Mouse (Mus musculus) c-Kit-positive CD71-positive TER-119-negative erythroid progenitor cells, embryonic 14.5 days (primary cell): ENCODE results near the gene Uhrf1.

Experiments used
- DNase-seq: peaks from one replicate; pipeline ENCODE4 v3.0.0-alpha.2; 2013; ENCODE audit warnings: low read depth

Gene Uhrf1

DNA sequence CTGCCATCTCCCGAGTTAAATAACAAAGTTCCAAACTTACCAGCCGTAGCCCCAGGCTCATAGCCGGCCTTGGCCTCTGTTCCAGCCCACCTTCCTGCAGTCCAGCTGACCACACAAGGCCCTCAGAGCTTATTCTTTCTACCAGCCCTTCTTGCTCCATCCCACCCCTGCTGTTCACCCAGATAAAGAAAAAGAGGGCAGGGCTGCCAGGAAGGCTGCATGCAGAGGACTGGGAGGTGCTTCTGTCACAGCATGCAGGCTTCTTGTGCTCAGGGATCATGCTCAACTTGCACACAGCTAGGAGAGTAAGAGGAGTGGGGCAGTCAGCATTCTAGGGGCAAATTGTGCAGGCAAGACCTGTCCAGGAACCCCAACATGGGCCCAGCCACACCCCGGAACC, 45.0 kb downstream of the Uhrf1 start:
- DNase-seq, result peak; percentile 54

DNA sequence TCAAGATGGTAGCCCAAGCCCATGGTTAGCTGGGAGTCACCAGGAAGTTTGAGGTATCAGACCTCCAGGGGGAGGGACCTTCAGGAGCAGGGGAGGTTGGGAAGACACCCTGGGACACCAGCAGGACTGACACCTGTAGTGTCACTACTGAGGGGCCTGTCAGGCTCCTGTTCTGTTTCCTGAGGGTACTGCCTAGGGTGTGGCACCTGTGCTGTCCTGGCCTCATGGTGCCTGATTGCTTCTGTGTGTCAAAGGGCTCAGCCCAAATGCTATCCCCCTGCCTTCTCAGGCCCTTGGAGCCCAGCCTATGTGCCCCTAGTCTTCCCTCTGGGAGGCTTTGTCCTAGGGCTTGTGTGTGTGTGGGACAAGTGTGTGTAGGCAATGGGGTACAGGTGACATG, 45.5 kb downstream of the Uhrf1 start:
- no peak for DNase-seq

DNA sequence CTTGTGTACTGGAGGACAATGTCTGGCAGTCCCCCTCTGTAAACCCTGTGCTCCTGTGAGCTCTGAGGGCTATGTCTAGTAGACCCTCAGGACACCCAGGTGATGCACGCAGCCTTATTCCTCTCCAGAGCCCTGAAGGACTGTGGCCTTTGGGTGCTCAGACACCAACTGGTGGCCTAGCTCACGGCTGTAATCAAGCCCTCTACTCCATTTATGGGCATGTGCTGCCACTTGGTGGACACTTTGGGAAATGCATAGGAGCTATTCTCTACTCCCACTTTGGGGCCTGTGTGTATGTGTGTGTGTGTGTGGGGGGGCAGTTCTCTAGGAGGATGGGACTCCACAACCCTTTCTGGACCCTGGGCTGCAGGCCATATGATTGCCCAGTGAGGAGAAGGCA, 47.6 kb downstream of the Uhrf1 start:
- DNase-seq, result peak; percentile 73

DNA sequence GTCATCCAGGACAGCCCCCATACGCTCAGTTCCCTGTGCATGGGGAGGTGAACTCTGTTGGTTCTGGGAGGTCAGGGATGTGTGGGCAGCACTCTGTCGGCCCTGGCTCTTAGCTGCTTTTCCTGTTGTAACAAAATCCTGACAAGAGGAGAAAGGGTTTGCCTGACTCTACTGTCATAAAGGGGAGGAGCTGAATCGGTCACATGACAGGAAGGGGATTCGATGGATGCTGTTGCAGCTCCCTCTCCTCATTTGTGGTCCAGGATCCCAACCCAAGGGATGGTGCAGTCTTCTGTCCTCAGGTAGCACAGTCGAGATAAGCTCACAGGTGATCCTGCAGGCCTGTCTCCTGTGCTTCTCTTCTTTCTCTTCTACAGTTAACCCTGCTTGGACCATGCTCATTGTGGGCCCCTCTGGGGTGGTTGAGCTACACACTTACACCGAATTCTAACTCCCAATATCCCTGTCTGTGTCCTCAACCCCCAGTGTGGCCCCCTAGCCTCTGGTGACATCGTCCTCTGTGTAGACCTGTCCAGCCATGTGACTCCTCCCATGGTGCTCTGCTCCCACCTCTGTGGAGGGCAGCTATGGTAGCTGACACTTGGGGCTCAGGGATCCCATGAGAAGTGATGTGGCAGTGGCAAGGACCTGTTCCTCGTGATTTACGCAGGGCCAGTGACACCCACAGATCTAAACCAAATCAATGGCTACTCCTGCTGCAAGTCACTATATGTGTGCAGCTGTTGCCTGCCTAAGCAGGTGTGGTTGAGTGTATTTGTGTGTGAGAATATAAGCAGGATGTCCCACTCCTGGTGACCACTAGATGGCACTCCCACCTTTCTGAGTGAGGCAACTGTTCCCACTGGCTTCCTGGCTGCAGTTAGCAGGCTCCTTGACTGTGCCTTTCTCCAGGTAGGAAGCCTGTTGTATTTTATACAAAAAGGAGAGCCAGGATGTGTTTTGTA, 54.1 kb downstream of the Uhrf1 start:
- DNase-seq, result peak; percentile 60

DNA sequence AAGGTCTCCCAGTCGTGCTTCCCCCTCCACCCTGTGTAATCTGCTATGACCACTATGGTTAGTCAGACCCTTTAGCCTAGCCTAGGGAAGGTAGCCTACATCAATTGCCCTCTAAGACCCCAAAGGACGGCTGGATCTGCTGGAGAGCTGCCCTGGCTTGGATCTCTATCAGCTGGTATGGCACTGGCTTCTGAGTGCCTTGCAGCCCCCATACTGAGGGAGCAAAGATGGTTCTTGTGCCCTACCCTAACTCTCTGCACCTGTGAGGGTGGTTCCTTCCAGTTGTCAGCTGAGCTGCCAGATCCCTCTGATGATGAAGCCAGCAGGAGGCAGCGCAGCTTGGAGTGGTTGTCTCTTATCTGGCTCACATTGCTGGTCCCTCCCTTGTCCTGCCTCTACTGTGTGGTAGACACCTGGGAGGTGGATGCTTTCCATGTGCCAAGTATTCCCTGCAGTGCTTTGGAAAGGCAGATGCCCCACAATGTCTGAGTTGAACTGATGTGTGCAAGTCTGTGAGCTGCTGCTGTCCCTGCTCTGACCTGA, 56.1 kb downstream of the Uhrf1 start:
- no peak for DNase-seq

DNA sequence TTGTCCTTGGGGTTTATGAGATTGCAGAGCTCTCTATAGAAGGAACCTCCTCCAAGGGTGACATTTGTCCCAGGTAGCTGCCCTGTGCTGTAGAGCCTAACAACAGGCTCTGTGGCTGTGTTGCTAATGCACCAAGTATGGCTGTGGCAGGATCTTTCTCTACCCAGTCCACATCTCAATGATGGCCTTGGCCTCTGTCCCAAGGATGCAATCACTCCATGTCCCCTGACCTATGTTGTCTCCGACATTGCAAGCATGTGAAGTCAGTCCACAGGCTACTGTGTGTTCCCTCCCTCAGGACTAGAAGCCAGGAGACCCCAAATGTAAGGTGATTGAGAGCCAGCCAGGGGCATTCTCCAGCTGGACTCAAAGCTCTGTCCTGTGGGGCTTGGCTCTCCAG, 56.7 kb downstream of the Uhrf1 start:
- DNase-seq, result no peak

DNA sequence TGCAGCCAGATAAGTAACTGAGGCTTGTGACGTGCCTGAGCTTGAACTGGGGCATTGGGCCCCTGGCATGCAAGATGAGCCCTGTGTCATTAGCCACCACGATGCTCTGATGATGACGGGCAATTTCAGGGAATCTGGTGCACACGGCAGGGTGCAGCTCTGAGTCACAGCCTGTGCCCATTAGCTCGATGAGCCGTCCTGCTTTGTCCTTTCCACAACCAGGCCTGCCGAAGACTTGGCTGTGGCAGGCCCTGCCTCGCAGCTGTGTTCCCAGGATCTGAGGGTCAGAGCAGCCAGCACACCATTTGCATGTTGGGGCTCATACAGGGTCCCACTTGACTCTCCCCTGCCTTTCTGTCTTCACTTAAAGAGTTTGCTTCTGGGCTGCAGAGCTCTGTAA, 57.3 kb downstream of the Uhrf1 start:
- no peak for DNase-seq

DNA sequence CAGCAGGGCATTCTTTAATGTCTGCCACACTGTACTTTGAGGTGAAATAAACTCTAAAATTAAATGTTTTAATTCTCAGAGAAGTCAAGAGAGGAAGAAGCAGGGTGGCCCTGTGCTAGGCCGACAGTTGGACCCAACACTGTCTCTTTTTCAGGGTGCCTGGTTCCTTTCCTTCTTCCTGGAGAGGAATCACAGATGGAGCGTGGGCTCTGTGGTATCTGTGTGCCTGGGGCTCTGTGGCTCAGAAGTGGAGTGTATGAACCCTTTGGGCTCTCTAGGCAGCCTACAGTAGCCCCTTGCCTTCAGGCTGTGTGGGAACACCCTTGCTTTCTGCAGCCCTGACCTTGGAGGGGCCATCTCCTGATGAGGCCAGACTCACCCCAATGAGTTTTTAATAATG, 58.4 kb downstream of the Uhrf1 start:
- no peak for DNase-seq

DNA sequence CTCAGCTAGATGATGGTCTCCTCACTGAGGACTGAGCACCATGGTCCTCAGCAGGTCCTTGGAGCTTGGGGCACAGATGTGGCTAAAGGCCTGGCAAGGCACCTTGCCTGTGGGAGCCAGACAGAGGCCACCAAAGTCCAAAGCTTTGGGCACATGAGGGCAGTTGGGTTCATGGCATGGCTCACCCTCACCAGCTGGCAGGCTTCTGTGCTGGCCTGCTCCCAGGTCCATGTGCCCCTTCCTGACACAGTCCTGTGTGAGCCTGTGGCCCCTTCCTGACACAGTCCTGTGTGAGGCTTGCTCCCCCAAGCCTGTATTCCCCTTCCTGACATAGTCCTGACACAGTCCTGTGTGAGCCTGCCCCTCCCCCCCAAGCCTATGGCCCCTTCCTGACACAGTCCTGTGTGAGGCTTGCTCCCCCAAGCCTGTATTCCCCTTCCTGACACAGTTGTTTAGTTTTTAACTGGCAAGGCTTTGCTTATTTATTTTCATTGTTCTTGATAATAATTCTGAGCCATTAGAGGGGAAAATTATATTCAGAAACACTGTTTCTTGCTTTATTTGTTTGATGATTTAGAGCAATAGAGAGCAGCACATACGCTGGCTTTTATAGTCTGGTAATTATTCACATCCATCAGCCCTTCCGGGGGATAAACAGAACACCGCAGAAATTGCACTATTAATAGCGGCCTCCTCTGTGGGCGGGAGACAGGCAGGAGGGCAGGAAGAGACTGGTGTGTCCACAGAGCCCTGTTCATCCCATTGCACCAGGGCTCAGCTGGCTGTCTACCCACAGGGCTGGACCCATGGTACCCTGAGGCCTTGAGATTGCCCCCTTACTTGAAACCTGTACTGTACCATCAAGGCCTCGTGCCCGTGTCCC, 62.9 kb downstream of the Uhrf1 start:
- no peak for DNase-seq

DNA sequence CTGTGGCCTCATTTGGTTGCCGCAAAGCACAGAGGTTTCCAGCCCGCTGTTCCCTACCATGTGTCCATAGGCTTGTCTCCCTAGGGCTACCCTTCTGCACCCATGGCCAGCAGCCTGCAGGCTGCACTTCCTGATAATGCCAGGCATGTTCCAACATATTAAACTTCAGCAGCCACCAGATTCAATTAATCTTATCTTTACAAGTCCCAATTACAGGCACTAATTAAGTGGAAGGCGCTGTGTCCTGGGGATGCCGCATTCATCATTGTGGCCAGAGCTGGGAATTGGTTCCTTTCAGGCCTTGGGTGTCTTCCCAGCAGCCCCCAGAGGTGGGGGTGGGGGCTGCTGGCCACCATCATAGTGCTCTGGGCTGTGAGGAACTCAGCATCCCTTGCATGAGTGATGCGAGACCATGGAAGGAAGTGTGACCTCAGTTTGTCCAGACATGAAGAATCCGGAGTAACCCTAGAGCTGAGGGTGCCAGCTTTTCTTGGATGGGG, 65.2 kb downstream of the Uhrf1 start:
- DNase-seq, result no peak

DNA sequence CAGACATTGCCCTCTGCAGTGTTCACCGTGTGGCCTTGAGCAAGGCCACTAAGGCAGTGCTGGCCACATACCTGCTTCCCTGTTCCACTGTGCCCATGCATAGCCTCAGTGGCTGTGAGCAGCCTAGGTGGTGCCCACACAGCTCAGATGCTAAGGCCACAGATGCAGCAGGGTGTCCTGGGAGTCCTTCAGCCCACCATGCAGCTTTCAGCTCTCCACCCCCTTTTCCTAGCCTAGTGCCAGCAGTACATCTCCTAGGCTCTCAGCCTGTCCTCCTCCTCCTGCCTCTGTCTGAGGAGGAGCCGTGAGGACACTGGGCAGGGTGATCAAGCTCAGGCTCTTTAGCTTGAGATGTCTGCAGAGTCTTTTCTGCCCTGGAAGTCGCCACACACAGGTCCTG, 67.0 kb downstream of the Uhrf1 start:
- no peak for DNase-seq

DNA sequence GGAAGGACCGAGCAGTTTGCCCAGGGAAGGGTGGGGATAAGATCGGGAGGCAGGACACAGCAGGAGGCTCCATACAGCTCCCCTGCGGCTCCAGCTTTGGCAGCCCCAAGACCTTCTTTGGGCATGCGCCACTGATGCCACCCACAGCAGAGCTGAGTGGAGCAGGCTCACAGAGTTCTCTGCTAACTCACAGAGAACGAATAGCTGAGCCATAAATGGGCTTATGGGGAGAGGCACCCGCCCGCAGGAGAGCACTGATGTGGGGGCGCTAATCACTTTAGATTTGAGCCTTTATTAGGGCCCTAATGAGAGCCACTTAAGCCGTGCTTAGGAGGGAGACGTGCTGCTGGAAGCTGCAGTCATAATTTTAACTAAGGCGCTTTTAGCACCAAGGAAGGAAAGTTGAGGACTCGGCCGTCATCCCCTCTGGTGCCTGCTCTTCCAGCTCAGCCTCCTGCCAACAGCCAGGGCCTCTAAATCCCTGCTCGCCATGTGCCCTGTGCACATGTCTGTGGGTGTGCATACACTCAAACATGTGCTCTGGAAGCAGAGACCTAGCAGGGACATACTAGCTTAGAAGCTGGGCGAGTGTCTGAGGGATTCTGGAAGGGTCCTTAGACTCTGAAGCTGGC, 68.0 kb downstream of the Uhrf1 start:
- DNase-seq, result no peak

DNA sequence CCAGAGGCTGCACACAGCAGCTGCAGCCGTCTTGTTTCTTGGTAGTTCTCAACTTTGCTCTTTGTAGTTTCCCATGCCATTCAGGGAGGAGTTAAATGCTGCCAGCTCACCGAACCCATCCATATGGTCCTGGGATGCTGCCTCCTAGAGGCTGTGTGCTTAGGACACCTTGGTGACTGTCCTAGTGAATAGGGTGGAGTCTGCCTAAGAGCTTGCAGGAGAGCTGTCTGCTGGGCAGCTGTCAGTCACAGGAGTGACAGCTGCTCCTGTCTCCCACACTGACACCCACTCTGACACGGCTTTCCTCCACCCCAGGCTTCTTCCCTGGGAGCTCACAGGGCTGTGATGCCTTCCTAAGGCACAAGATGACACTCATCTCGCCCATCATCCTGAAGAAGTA, 69.0 kb downstream of the Uhrf1 start:
- DNase-seq, result no peak
